Mouse (Mus musculus): ENCODE results near the gene Fbxw8. TPM values are rescaled to one million over a fixed set of nuclear protein-coding genes. Genes with fewer than 3 reads are reported as not detected.

Fbxw8 gene
- polyA plus RNA-seq, 2 experiments = 6.2 to 10.8 TPM

DNA sequence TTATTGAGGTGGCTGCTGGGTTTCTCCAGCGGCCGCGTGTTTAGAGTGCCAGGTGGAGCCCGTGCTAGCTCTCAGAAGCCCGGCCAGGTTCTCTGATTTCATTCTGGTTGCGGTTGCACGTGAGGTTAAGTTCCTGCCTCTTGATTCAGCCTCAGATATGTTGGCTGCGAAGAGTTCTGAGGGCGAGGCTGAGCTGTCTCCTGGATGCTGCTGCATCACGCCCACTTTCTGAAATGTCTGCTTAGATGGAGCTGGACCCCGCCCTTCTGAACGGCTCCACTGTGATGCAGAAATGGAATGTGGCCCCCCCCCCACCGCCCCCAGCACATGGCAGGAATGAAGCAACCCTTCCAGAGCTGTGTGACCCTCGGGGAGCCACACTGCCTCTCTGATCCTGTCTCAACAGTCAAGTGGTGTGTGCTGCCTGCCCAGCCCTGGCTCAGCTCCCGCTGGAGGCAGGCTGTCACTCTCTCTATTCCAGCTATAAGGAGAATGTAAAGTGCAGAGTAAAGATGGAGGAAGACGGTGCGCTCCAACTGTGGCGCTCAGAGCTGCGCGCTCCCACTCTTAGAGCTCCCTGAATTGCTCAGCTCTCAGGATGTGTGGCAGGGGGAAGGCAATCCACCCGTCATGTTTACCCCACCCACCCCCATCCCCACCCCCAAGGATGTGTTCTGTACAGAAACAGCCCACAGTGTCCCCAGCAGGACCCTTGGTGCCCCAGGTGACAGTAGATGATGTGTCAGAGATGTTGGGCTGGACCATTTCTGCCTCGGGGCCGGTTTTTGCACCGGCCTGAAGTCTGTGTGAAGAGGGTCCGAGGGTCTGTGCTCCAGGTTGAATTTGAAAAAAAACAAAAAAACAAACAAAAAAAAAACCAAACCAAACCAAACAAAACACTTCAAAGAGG lies 118.1 kb downstream of the Fbxw8 start:
- Histone ChIP-seq H3K27me3 (ENCODE audit: control insufficient read depth, insufficient read depth, low read length) (no peaks in the 10 kb centered on the region), H3K4me3 (ENCODE audit: insufficient read depth in 1 of 2, low read depth in 2 of 2, low read length in 2 of 2) (no peak overlapping the region), H3K27ac (no peak overlapping the region), H3K9ac (replicated peaks) (no peak overlapping the region), H3K4me2 (ENCODE audit: low read depth) (no peak overlapping the region), H3K9me3 (ENCODE audit: control insufficient read depth, low read length) (no peaks in the 10 kb centered on the region), H3K4me1 (replicated peaks; ENCODE audit: control insufficient read depth in 2 of 2, insufficient read depth in 2 of 2, low read length in 1 of 2) (no peaks in the 10 kb centered on the region; a peak in 1 of 4 replicates), H3K36me3 (replicated peaks; ENCODE audit: control insufficient read depth, insufficient read depth, low read depth) (no peaks in the 10 kb centered on the region)
- WGBS (ENCODE audit: insufficient replicate concordance) = 35% methylated on average over 25 of the region's 25 CpGs
- DNase-seq (ENCODE audit: low read depth in 3 of 3, low spot score in 3 of 3) (no peak), ATAC-seq (ENCODE audit: insufficient read depth) (no peak)
- no peak for TF ChIP-seq CTCF (IDR thresholded peaks at IDR 0.05; ENCODE audit: low read depth)
- TF ChIP-seq EP300 (IDR thresholded peaks at IDR 0.05; ENCODE audit: low read depth) = no peak

DNA sequence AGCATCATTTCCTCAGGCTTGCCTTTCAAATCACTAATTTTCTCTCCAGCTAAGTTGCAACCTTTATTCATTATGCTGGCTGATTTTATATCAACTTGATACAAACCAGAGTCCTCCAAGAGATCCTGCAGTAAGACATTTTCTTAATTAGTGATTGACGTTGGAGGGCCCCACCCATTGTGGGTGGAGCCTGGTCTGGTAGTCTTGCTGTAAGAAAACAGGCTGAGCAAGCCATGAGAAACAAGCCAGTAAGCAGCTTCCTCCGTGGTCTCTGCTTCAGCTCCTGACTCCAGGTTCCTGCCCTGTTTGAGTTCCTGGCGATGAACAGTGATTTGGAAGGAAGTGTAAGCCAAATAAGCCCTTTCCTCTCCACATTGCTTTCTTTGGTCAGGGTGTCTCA lies 119.5 kb downstream of the Fbxw8 start:
- Histone ChIP-seq H3K4me1 (replicated peaks; ENCODE audit: control insufficient read depth in 2 of 2, insufficient read depth in 2 of 2, low read length in 1 of 2) (no peaks in the 10 kb centered on the region; a peak in 1 of 4 replicates), H3K4me2 (ENCODE audit: low read depth) (no peak overlapping the region), H3K4me3 (ENCODE audit: insufficient read depth in 1 of 2, low read depth in 2 of 2, low read length in 2 of 2) (no peak overlapping the region), H3K9me3 (ENCODE audit: control insufficient read depth, low read length) (no peaks in the 10 kb centered on the region), H3K27ac (no peak overlapping the region), H3K9ac (replicated peaks) (no peak overlapping the region), H3K27me3 (ENCODE audit: control insufficient read depth, insufficient read depth, low read length) (no peaks in the 10 kb centered on the region; the same call in 1 of the 2 replicates), H3K36me3 (replicated peaks; ENCODE audit: control insufficient read depth, insufficient read depth, low read depth) (no peaks in the 10 kb centered on the region)
- WGBS (ENCODE audit: insufficient replicate concordance) = 31% methylated on average over 3 of the region's 3 CpGs
- DNase-seq (ENCODE audit: low read depth in 3 of 3, low spot score in 3 of 3) = no peak
- ATAC-seq (ENCODE audit: insufficient read depth) = no peak
- no peak for TF ChIP-seq CTCF (IDR thresholded peaks at IDR 0.05; ENCODE audit: low read depth)

DNA sequence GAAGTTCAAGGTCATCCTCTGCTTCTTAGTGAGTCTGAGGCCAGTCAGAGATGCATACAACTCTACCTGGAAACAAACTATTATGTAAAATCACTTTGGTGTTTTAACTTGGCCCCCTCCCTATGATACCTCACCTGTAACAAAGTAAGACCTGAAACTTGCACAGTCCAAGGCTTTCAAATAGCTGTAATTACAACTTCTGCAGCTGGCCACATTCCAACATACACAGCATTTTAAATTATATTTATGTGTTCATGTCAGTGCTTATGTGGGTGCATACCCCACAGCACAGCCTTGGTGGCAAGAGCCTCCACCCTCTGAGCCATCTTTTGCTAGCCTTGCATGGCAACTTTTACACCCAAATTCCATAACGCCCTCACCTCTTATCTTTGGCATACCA lies 120.6 kb downstream of the Fbxw8 start:
- ATAC-seq (ENCODE audit: insufficient read depth) (no peak), DNase-seq (ENCODE audit: low read depth in 3 of 3, low spot score in 3 of 3) (no peak)
- Histone ChIP-seq H3K27me3 (ENCODE audit: control insufficient read depth, insufficient read depth, low read length) (peaks cover under 1% of the 10 kb centered on the region; the same call in 1 of the 2 replicates), H3K36me3 (replicated peaks; ENCODE audit: control insufficient read depth, insufficient read depth, low read depth) (no peaks in the 10 kb centered on the region), H3K27ac (no peak overlapping the region), H3K4me1 (replicated peaks; ENCODE audit: control insufficient read depth in 2 of 2, insufficient read depth in 2 of 2, low read length in 1 of 2) (no peaks in the 10 kb centered on the region; a peak in 1 of 4 replicates), H3K9ac (replicated peaks) (no peak overlapping the region), H3K9me3 (ENCODE audit: control insufficient read depth, low read length) (no peaks in the 10 kb centered on the region), H3K4me3 (ENCODE audit: insufficient read depth in 1 of 2, low read depth in 2 of 2, low read length in 2 of 2) (no peak overlapping the region), H3K4me2 (ENCODE audit: low read depth) (no peak overlapping the region)
- TF ChIP-seq EP300 (IDR thresholded peaks at IDR 0.05; ENCODE audit: low read depth) (no peak), CTCF (IDR thresholded peaks at IDR 0.05; ENCODE audit: low read depth) (no peak)
- 64% methylated on average over 1 of the region's 1 CpGs for WGBS (ENCODE audit: insufficient replicate concordance)

- Histone ChIP-seq H3K27ac (no peak overlapping the region), H3K4me3 (ENCODE audit: insufficient read depth in 1 of 2, low read depth in 2 of 2, low read length in 2 of 2) (no peak overlapping the region), H3K4me2 (ENCODE audit: low read depth) (no peak overlapping the region), H3K9ac (replicated peaks) (no peak overlapping the region), H3K36me3 (replicated peaks; ENCODE audit: control insufficient read depth, insufficient read depth, low read depth) (no peaks in the 10 kb centered on the region), H3K27me3 (ENCODE audit: control insufficient read depth, insufficient read depth, low read length) (peaks cover 9% of the 10 kb centered on the region), H3K9me3 (ENCODE audit: control insufficient read depth, low read length) (no peaks in the 10 kb centered on the region), H3K4me1 (replicated peaks; ENCODE audit: control insufficient read depth in 2 of 2, insufficient read depth in 2 of 2, low read length in 1 of 2) (no peaks in the 10 kb centered on the region; a peak in 1 of 4 replicates)
- TF ChIP-seq CTCF (IDR thresholded peaks at IDR 0.05; ENCODE audit: low read depth) = no peak
- TF ChIP-seq EP300 (IDR thresholded peaks at IDR 0.05; ENCODE audit: low read depth) = no peak
- ATAC-seq (ENCODE audit: insufficient read depth) (no peak), DNase-seq (ENCODE audit: low read depth in 3 of 3, low spot score in 3 of 3) (no peak)
- 49% methylated on average over 6 of the region's 6 CpGs for WGBS (ENCODE audit: insufficient replicate concordance)
Measured at GRCm38 (mm10) chr5:118033740-118034139, 121.5 kb downstream of the Fbxw8 start.

DNA sequence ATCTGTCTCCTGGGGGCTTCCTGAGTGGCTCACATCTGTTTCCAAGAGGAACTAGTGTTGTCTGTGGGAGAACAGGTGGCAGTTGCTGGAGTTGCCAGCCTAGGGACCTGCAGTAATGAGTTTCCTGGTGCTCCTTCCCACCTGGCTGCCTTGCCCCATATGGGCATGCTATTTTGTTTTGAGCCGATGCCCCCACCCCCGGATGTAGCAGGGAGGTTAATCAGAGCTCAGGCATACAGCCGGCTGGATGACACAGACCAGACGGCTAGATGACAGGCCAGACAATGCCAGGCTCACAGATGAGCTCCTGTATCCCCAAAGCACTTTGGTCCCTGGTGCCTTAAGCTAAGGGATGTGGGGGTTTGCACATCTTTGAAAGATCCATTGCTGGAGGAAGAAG lies 121.9 kb downstream of the Fbxw8 start:
- Histone ChIP-seq H3K36me3 (replicated peaks; ENCODE audit: control insufficient read depth, insufficient read depth, low read depth) (no peaks in the 10 kb centered on the region), H3K4me1 (replicated peaks; ENCODE audit: control insufficient read depth in 2 of 2, insufficient read depth in 2 of 2, low read length in 1 of 2) (no peaks in the 10 kb centered on the region; a peak in 1 of 4 replicates), H3K4me3 (ENCODE audit: insufficient read depth in 1 of 2, low read depth in 2 of 2, low read length in 2 of 2) (no peak overlapping the region), H3K4me2 (ENCODE audit: low read depth) (no peak overlapping the region), H3K9ac (replicated peaks) (no peak overlapping the region), H3K27ac (no peak overlapping the region), H3K9me3 (ENCODE audit: control insufficient read depth, low read length) (no peaks in the 10 kb centered on the region), H3K27me3 (ENCODE audit: control insufficient read depth, insufficient read depth, low read length) (peaks cover 14% of the 10 kb centered on the region)
- ATAC-seq (ENCODE audit: insufficient read depth) (no peak), DNase-seq (ENCODE audit: low read depth in 3 of 3, low spot score in 3 of 3) (no peak)
- no peak for TF ChIP-seq EP300 (IDR thresholded peaks at IDR 0.05; ENCODE audit: low read depth)
- TF ChIP-seq CTCF (IDR thresholded peaks at IDR 0.05; ENCODE audit: low read depth) = no peak
- 33% methylated on average over 4 of the region's 4 CpGs for WGBS (ENCODE audit: insufficient replicate concordance)

Measured in liver, embryonic 14.5 days (tissue).